Mouse (Mus musculus): Measurements from ENCODE around the gene Nr2f1.

DNA sequence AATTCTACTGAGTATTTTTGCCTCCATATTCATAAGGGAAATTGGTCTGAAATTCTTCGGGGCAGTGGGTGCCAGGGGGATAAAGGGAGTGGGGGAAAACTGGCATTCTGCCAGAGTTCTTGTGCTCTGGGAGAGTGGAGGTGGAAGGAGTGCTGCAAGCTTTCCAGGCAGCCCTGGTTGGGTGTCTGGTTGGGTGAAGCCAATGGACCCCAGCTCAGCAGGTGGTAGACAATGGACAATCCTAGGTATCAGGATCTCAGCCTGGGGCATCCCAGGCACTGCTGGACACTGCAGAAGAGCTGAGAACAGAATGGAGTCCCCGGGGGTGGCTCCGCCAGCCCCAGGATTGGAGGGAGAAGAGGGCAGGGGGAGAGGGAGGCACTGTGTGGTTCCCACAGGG, 22.1 kb upstream of the Nr2f1 start:
- no peak for TF ChIP-seq EP300 (IDR thresholded peaks at IDR 0.05; ENCODE audit: low read depth)
- TF ChIP-seq CTCF (IDR thresholded peaks at IDR 0.05; ENCODE audit: low read depth), result no peak
